18 mouse cellular contexts compared by ENCODE assay signal in the genomic region with DNA sequence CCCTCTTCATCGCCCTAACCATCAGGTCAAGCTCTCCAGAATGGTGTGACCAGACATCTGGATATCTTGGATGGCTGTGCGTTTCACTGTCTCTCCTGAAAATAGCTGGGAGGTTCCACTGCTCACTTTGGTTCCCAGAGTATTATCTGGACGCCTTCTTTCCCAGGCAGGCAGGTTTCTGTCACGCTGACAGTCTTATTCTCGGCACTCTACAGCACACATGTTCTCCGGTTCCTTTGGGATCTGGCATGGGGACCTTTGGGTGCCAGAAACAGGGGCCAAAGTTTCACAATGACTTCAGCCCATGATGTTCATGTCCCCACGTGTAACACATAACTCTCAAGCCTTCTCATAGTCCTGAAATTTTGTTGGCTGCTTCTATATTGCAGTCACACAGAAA.
DNase-seq lines count a peak whose midpoint lies in the region; ATAC-seq lines count a peak whose summit lies in the region.
"Had no signal": no experiment of that assay in that cellular context is flagged by ENCODE, and none has a peak within 500 bp of the region (broad histone marks: within the 10 kb centered on the region; RNA-seq: fewer than 3 reads in every experiment).

No protein-coding gene starts in this region.

- peaks cover 8% of the 10 kb centered on the region for H3K4me1 ChIP-seq in heart, embryonic 11.5 days (ENCODE audit: control insufficient read depth, insufficient read depth, low read length)
- H3K4me1 ChIP-seq: embryonic facial prominence, embryonic 15.5 days; liver, embryonic 15.5 days had no signal

- no peak overlapping the region for H3K9ac ChIP-seq in heart, embryonic 11.5 days (ENCODE audit: low read depth, low read length)
- H3K9ac ChIP-seq: embryonic facial prominence, embryonic 15.5 days; liver, embryonic 15.5 days had no signal

- H3K27me3 ChIP-seq in heart, embryonic 11.5 days (ENCODE audit: control insufficient read depth, insufficient read depth, low read length), result no peaks in the 10 kb centered on the region
- H3K27me3 ChIP-seq: embryonic facial prominence, embryonic 15.5 days; liver, embryonic 15.5 days had no signal

- ATAC-seq in heart, embryonic 11.5 days (replicated peaks; ENCODE audit: insufficient number of reproducible peaks, low FRiP score, low TSS enrichment), result no peak
- no peak for ATAC-seq in erythroblast, adult 5-6 weeks (replicated peaks; ENCODE audit: low FRiP score, poor library complexity, severe bottlenecking)
- ATAC-seq: hindbrain, postnatal 0 days had no signal

- 46% methylated on average over 7 of the region's 7 CpGs for WGBS in heart, embryonic 11.5 days (ENCODE audit: insufficient replicate concordance)

- H3K9me3 ChIP-seq in heart, embryonic 11.5 days (replicated peaks; ENCODE audit: control insufficient read depth, low read length), result no peaks in the 10 kb centered on the region
- H3K9me3 ChIP-seq: embryonic facial prominence, embryonic 15.5 days; liver, embryonic 15.5 days had no signal

- no peak overlapping the region for H3K4me3 ChIP-seq in heart, embryonic 11.5 days (ENCODE audit: low read depth, low read length)
- H3K4me3 ChIP-seq: embryonic facial prominence, embryonic 15.5 days; liver, embryonic 15.5 days had no signal

- H3K36me3 ChIP-seq in heart, embryonic 11.5 days (ENCODE audit: control insufficient read depth, insufficient read depth, low read length), result no peaks in the 10 kb centered on the region
- H3K36me3 ChIP-seq: embryonic facial prominence, embryonic 15.5 days; liver, embryonic 15.5 days had no signal

- peak; percentile 98 for DNase-seq in heart, adult 11 months
- DNase-seq in heart, adult 9 months (ENCODE audit: low spot score in 2 of 2), result peak; percentile 83 to 86
- peak; percentile 72 to 81 for DNase-seq in heart, postnatal 10 days
- DNase-seq in skeletal muscle tissue, adult 2 months (ENCODE audit: low read depth, low spot score), result peak; percentile 78
- DNase-seq in ovary, postnatal 36 days (ENCODE audit: low spot score), result no peak
- DNase-seq: adrenal gland, postnatal 36 days; B cell, adult 2 months; cerebellum, adult 8-10 months; embryo, embryonic 11 days; kidney, adult 18-20 months; kidney, postnatal 14 days; midbrain, embryonic 14.5 days; retina, postnatal 1 day had no signal

- no peak overlapping the region for H3K4me2 ChIP-seq in heart, embryonic 11.5 days
- H3K4me2 ChIP-seq: embryonic facial prominence, embryonic 15.5 days; liver, embryonic 15.5 days had no signal

- intact Hi-C loops in heart, postnatal 10 days (cut with DNase I), result loop anchor here (10.0 kb wide), 1 partner anchor 691 kb away; no protein-coding TSS in a partner anchor

- no peak overlapping the region for H3K27ac ChIP-seq in heart, embryonic 11.5 days (ENCODE audit: low read depth, low read length)
- H3K27ac ChIP-seq: embryonic facial prominence, embryonic 15.5 days; hindbrain, postnatal 0 days; liver, embryonic 15.5 days had no signal
